Mouse (Mus musculus) ES-Bruce4 (cell line): ENCODE data around the gene Slc45a1.

Source experiments
- CTCF ChIP-seq: IDR thresholded peaks from one replicate; pipeline ENCODE4 v1.8.1; 2011; ENCODE audit warnings: low read depth, low read length
- EP300 ChIP-seq: IDR thresholded peaks from 2 replicates; pipeline ENCODE4 v1.6.1; 2011; ENCODE audit warnings: low read depth, low read length; ENCODE audit not compliant: insufficient read depth
- POLR2A ChIP-seq: IDR thresholded peaks from one replicate; pipeline ENCODE4 v1.8.1; 2011; ENCODE audit warnings: low read length; ENCODE audit not compliant: insufficient read depth

DNA sequence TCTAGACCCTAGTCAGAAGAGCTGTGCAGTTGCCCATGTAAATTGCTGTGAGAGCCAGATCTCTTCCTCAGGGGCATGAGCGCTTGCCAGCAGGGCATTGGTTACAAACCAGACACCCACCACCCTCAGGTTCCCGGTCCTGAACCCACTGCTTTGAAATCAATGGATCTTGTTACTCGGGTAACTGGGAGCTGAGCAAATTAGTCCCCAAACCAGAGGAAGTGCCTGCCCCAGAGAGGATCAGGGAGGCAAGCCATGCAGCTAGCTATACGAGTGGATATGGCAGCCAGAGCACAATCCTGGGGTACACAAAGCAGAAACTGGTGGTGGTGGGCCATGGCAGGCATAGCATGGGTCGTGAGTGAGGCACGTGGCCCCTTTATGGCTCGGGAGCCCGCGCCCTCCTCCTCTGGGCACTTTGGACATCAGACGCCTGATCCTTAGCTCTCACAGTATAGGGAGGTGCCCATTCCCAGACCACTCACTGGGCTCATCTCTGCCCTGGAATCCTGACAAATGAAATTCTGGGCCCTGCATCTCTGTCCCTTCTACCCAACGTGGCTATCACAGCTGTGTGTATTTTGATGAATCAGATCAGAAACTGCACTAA lies 27.7 kb downstream of the Slc45a1 start:
- TF ChIP-seq POLR2A (no peak), CTCF (no peak), EP300 (no peak)
